Mouse (Mus musculus) heart, adult 2 months (tissue): ENCODE results near the gene Hbb-bs.

Experiments used
- CTCF ChIP-seq: fragments of 200-600 bp; IDR thresholded peaks from 2 replicates; pipeline ENCODE4 v1.8.1; 2022; ENCODE audit warnings: antibody characterized with exemption, mild to moderate bottlenecking, moderate library complexity
- EP300 ChIP-seq: fragments of 200-500 bp; IDR thresholded peaks from 2 replicates; pipeline ENCODE4 v1.6.1; 2011; ENCODE audit warnings: low read depth, low read length, control low read depth; ENCODE audit not compliant: insufficient read depth
- POLR2A ChIP-seq: fragments of 200-500 bp; IDR thresholded peaks from 2 replicates; pipeline ENCODE4 v1.6.1; 2011; ENCODE audit warnings: mild to moderate bottlenecking, low read depth, low read length, control low read depth; ENCODE audit not compliant: insufficient read depth

DNA sequence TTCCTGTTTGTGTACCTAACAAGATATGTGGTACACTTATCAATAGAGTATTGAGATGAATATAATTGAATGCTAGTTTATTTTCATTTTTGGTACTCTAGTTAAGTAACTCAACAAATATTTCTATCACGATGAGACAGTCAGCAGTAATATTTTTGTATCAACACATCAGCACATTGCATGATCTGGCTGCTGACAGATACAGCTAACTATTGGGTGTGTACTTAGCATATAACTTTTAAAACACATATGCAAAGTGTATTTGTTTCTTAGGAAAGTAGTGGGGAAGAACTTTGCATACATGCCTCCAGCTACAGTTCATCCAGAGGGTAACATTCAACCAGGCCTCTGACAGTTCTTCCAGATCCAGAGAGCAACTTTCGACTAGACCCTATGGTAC, 3.3 kb downstream of the Hbb-bs start:
- TF ChIP-seq POLR2A (no peak), CTCF (no peak), EP300 (no peak)
